Mouse (Mus musculus) heart, embryonic 15.5 days (tissue): Measurements from ENCODE around the gene Areg. TPM values are rescaled to one million over a fixed set of nuclear protein-coding genes. Genes with fewer than 3 reads are reported as not detected.

Experiments
- ATAC-seq: fragments of 200-750 bp; cut with Nextera tagmentation; replicated peaks from 2 replicates; pipeline ENCODE4 v1.8.0; 2017; ENCODE audit warnings: low read depth, moderate TSS enrichment; ENCODE audit not compliant: insufficient number of reproducible peaks, insufficient read depth, low FRiP score
- H3K27ac ChIP-seq: fragments of 300-500 bp; sonication (generic); 2 replicates; pipeline ENCODE4 v1.5.1; 2015; ENCODE audit warnings: mild to moderate bottlenecking, inconsistent platforms
- H3K27me3 ChIP-seq: fragments of 300-500 bp; sonication (generic); 2 replicates; pipeline ENCODE4 v1.6.1; 2015; ENCODE audit warnings: inconsistent platforms
- H3K36me3 ChIP-seq: fragments of 300-500 bp; sonication (generic); 2 replicates; pipeline ENCODE4 v1.6.1; 2015; ENCODE audit warnings: mild to moderate bottlenecking, inconsistent platforms
- H3K4me1 ChIP-seq: fragments of 300-500 bp; sonication (generic); replicated peaks from 2 replicates; pipeline ENCODE4 v1.6.1; 2015; ENCODE audit warnings: inconsistent platforms
- H3K4me2 ChIP-seq: fragments of 300-500 bp; sonication (generic); 2 replicates; pipeline ENCODE4 v1.6.1; 2015; ENCODE audit warnings: inconsistent platforms, mild to moderate bottlenecking, moderate library complexity
- H3K4me3 ChIP-seq: fragments of 300-500 bp; sonication (generic); 2 replicates; pipeline ENCODE4 v1.5.1; 2015; ENCODE audit warnings: mild to moderate bottlenecking, inconsistent platforms
- H3K9ac ChIP-seq: fragments of 300-500 bp; sonication (generic); 2 replicates; pipeline ENCODE4 v1.6.1; 2015; ENCODE audit warnings: mild to moderate bottlenecking, inconsistent platforms
- H3K9me3 ChIP-seq: fragments of 300-500 bp; sonication (generic); replicated peaks from 2 replicates; pipeline ENCODE4 v1.6.1; 2016; ENCODE audit warnings: inconsistent platforms
- WGBS: fragments of 180-500 bp; shearing (Covaris S2); methylation state at CpG from one replicate; pipeline ENCODE4 v1.1.7; 2015; ENCODE audit warnings: mixed read lengths; 5-methylcytosine and 5-hydroxymethylcytosine counted together
- polyA plus RNA-seq: library from polyadenylated mRNA; unstranded; fragments of >200 nt; fragmentation: Nextera tagmentation; extraction: Ambion mirVana; gene quantifications from 2 replicates; pipeline ENCODE4 v1.2.1, GENCODE M21; 2015

The Areg gene
- polyA plus RNA-seq, 1 experiment from 2014 or later = 0.37 TPM

DNA sequence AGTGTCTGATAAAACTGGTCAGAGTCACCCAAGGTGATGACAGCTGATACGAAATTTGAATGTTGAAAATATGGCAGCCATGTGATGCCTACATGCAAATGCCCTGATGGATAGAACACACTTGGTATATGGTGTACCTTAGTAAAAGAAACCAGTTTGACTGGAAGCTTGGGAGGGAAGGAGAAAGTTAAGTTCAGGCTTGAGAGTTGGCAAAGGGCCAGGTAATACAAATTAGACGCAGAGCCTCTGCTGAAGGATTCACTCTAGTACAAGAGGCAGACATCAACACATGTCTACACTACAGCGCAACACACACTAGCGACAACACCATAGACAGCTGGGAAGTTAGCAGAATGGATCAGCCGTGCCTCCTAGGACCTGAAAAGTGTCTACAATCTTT, 27.2 kb downstream of the Areg start:
- Histone ChIP-seq H3K36me3 (no peaks in the 10 kb centered on the region), H3K9ac (no peak overlapping the region), H3K9me3 (no peaks in the 10 kb centered on the region), H3K27me3 (no peaks in the 10 kb centered on the region), H3K4me3 (no peak overlapping the region), H3K27ac (no peak overlapping the region), H3K4me1 (no peaks in the 10 kb centered on the region), H3K4me2 (no peak overlapping the region)
- 60% methylated on average over 5 of the region's 5 CpGs for WGBS
- no peak for ATAC-seq

DNA sequence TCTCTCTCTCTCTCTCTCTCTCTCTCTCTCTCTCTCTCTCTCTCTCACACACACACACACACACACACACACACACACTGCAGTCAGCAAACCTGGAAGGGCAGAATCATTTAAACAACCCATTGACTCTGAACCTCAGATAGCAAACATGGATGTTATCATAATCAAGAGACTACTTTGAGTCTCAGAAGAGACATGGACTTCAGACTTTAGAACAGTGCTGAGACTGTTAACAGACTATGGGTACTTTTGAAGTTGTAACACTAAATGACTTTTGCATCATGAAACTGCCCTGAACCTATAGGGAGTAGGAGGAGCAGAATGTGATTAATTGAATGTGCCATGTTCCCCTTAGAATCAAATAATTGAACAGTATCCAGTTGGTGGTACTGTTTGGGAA, 37.0 kb downstream of the Areg start:
- Histone ChIP-seq H3K4me3 (no peak overlapping the region), H3K36me3 (no peaks in the 10 kb centered on the region), H3K9me3 (no peaks in the 10 kb centered on the region), H3K9ac (no peak overlapping the region), H3K27ac (no peak overlapping the region), H3K4me2 (no peak overlapping the region), H3K27me3 (no peaks in the 10 kb centered on the region), H3K4me1 (no peaks in the 10 kb centered on the region)
- no peak for ATAC-seq

- Histone ChIP-seq H3K4me2 (no peak overlapping the region), H3K9me3 (no peaks in the 10 kb centered on the region), H3K27me3 (no peaks in the 10 kb centered on the region), H3K4me1 (no peaks in the 10 kb centered on the region), H3K36me3 (no peaks in the 10 kb centered on the region), H3K9ac (no peak overlapping the region), H3K4me3 (no peak overlapping the region), H3K27ac (no peak overlapping the region)
- no peak for ATAC-seq
- WGBS = 60% methylated on average over 3 of the region's 3 CpGs
Measured at GRCm38 (mm10) chr5:91194572-91194971, 55.2 kb downstream of the Areg start.

Other genes with a start within 250 kb of the Areg start
- gene Cxcl1, start 248.4 kb upstream of the Areg start, polyA plus RNA-seq = 0.94 and 1.0 TPM in 2 replicates
- not detected in 2 replicates for gene Cxcl2, start 235.7 kb upstream of the Areg start, polyA plus RNA-seq
- gene Mthfd2l, start 208.5 kb upstream of the Areg start, polyA plus RNA-seq = 24.0 and 31.0 TPM in 2 replicates
- 0.14 and 0.15 TPM in 2 replicates for gene Epgn, start 112.1 kb upstream of the Areg start, polyA plus RNA-seq
- 0.08 and 0.09 TPM in 2 replicates for gene Ereg, start 65.0 kb upstream of the Areg start, polyA plus RNA-seq